ENCODE assay signal across 21 mouse cellular contexts in genomic region chr1:148690085-148690484, GRCm38 (mm10).
DNase-seq lines count a peak whose midpoint lies in the region; ATAC-seq and TF ChIP-seq lines count a peak whose summit lies in the region.
"Had no signal": no experiment of that assay in that cellular context is flagged by ENCODE, and none has a peak within 500 bp of the region (broad histone marks: within the 10 kb centered on the region; RNA-seq: fewer than 3 reads in every experiment).

No protein-coding gene starts in this region.

- 0 out of 2 replicates have a peak, but pooled peaks cover 2% of the 10 kb centered on the region for H3K4me1 ChIP-seq in forebrain, embryonic 12.5 days
- no peaks in the 10 kb centered on the region for H3K4me1 ChIP-seq in forebrain, embryonic 16.5 days (replicated peaks; ENCODE audit: control insufficient read depth, insufficient read depth, low read length)
- peaks cover 8% of the 10 kb centered on the region; the same call in 1 of the 2 replicates for H3K4me1 ChIP-seq in hindbrain, embryonic 13.5 days (replicated peaks)
- H3K4me1 ChIP-seq in midbrain, embryonic 16.5 days (ENCODE audit: control insufficient read depth, insufficient read depth, low read length), result peaks cover 5% of the 10 kb centered on the region; the same call in 1 of the 2 replicates
- H3K4me1 ChIP-seq in heart, embryonic 10.5 days, result no peaks in the 10 kb centered on the region
- H3K4me1 ChIP-seq: embryonic facial prominence, embryonic 13.5 days; liver, embryonic 15.5 days had no signal

- 36% methylated on average over 2 of the region's 2 CpGs for WGBS in forebrain, embryonic 12.5 days
- whole genome bisulfite sequencing in forebrain, embryonic 16.5 days, result 13% methylated on average over 2 of the region's 2 CpGs
- WGBS in hindbrain, embryonic 13.5 days, result 39% methylated on average over 2 of the region's 2 CpGs
- WGBS in midbrain, embryonic 16.5 days, result 22% methylated on average over 2 of the region's 2 CpGs
- WGBS in heart, embryonic 10.5 days, result 77% methylated on average over 2 of the region's 2 CpGs

- H3K27me3 ChIP-seq in forebrain, embryonic 12.5 days, result no peaks in the 10 kb centered on the region
- H3K27me3 ChIP-seq in forebrain, embryonic 16.5 days (replicated peaks; ENCODE audit: control insufficient read depth, insufficient read depth, low read length), result no peaks in the 10 kb centered on the region
- H3K27me3 ChIP-seq in hindbrain, embryonic 13.5 days, result no peaks in the 10 kb centered on the region
- no peaks in the 10 kb centered on the region for H3K27me3 ChIP-seq in midbrain, embryonic 16.5 days (ENCODE audit: control insufficient read depth, insufficient read depth, low read depth, low read length)
- H3K27me3 ChIP-seq in heart, embryonic 10.5 days (ENCODE audit: insufficient read depth, poor library complexity, severe bottlenecking), result no peaks in the 10 kb centered on the region
- H3K27me3 ChIP-seq: embryonic facial prominence, embryonic 13.5 days; liver, embryonic 15.5 days had no signal

- H3K36me3 ChIP-seq in forebrain, embryonic 12.5 days (replicated peaks), result no peaks in the 10 kb centered on the region
- H3K36me3 ChIP-seq in forebrain, embryonic 16.5 days (ENCODE audit: control insufficient read depth, insufficient read depth), result no peaks in the 10 kb centered on the region
- no peaks in the 10 kb centered on the region for H3K36me3 ChIP-seq in hindbrain, embryonic 13.5 days
- H3K36me3 ChIP-seq in midbrain, embryonic 16.5 days (ENCODE audit: control insufficient read depth, insufficient read depth, low read length), result no peaks in the 10 kb centered on the region
- H3K36me3 ChIP-seq in heart, embryonic 10.5 days, result no peaks in the 10 kb centered on the region
- H3K36me3 ChIP-seq: embryonic facial prominence, embryonic 13.5 days; liver, embryonic 15.5 days had no signal

- no peak for TF ChIP-seq CTCF in brain, embryonic 14.5 days (IDR thresholded peaks at IDR 0.05; ENCODE audit: borderline replicate concordance, extremely low read depth, insufficient read depth, insufficient read length)

- H3K9ac ChIP-seq in forebrain, embryonic 12.5 days, result no peak overlapping the region
- H3K9ac ChIP-seq in forebrain, embryonic 16.5 days (replicated peaks; ENCODE audit: low read depth, low read length), result no peak overlapping the region
- H3K9ac ChIP-seq in hindbrain, embryonic 13.5 days, result no peak overlapping the region
- no peak overlapping the region for H3K9ac ChIP-seq in midbrain, embryonic 16.5 days (ENCODE audit: low read depth, low read length)
- H3K9ac ChIP-seq: embryonic facial prominence, embryonic 13.5 days; liver, embryonic 15.5 days had no signal

- no peak overlapping the region for H3K4me3 ChIP-seq in forebrain, embryonic 12.5 days (replicated peaks)
- no peak overlapping the region for H3K4me3 ChIP-seq in forebrain, embryonic 16.5 days (replicated peaks; ENCODE audit: low read length)
- H3K4me3 ChIP-seq in hindbrain, embryonic 13.5 days, result no peak overlapping the region
- no peak overlapping the region for H3K4me3 ChIP-seq in midbrain, embryonic 16.5 days (ENCODE audit: low read depth, low read length)
- no peak overlapping the region for H3K4me3 ChIP-seq in heart, embryonic 10.5 days
- H3K4me3 ChIP-seq: embryonic facial prominence, embryonic 13.5 days; layer of hippocampus, adult 2 months; liver, embryonic 15.5 days had no signal

- H3K27ac ChIP-seq in forebrain, embryonic 12.5 days, result peak overlapping the region; percentile 56; the same call in 1 of the 2 replicates
- H3K27ac ChIP-seq in forebrain, embryonic 16.5 days (ENCODE audit: low read length), result no peak overlapping the region
- H3K27ac ChIP-seq in hindbrain, embryonic 13.5 days, result 0 out of 2 replicates have a peak overlapping the region, but pooled peaks have one; percentile 18
- no peak overlapping the region for H3K27ac ChIP-seq in midbrain, embryonic 16.5 days (ENCODE audit: low read length)
- no peak overlapping the region for H3K27ac ChIP-seq in heart, embryonic 10.5 days
- H3K27ac ChIP-seq: embryonic facial prominence, embryonic 13.5 days; kidney, postnatal 0 days; layer of hippocampus, adult 2 months; liver, embryonic 15.5 days; macrophage had no signal

- no peak for TF ChIP-seq POLR2A in brain, embryonic 14.5 days (IDR thresholded peaks at IDR 0.05; ENCODE audit: borderline replicate concordance, extremely low read depth, insufficient read depth, insufficient read length, poor library complexity, severe bottlenecking)

- peak; percentile 86 for ATAC-seq in forebrain, embryonic 12.5 days (ENCODE audit: low FRiP score)
- no peak for ATAC-seq in forebrain, embryonic 16.5 days
- ATAC-seq in hindbrain, embryonic 13.5 days (ENCODE audit: low FRiP score), result 0 out of 2 replicates have a peak, but pooled peaks have one; percentile 59
- ATAC-seq in midbrain, embryonic 16.5 days, result peak; percentile 70; the same call in 1 of the 2 replicates

- no peaks in the 10 kb centered on the region for H3K9me3 ChIP-seq in forebrain, embryonic 12.5 days
- H3K9me3 ChIP-seq in forebrain, embryonic 16.5 days (ENCODE audit: control insufficient read depth, low read length), result no peaks in the 10 kb centered on the region
- H3K9me3 ChIP-seq in hindbrain, embryonic 13.5 days, result no peaks in the 10 kb centered on the region
- no peaks in the 10 kb centered on the region for H3K9me3 ChIP-seq in midbrain, embryonic 16.5 days (replicated peaks; ENCODE audit: control insufficient read depth, low read length, poor library complexity, severe bottlenecking)
- H3K9me3 ChIP-seq in heart, embryonic 10.5 days, result no peaks in the 10 kb centered on the region
- H3K9me3 ChIP-seq: embryonic facial prominence, embryonic 13.5 days; liver, embryonic 15.5 days had no signal

- peak; percentile 88 for DNase-seq in brain, embryonic 14.5 days (ENCODE audit: low read depth)
- no peak for DNase-seq in kidney, postnatal 14 days
- DNase-seq in heart, embryonic 10.5 days (ENCODE audit: low spot score), result no peak
- DNase-seq in ovary, postnatal 10 days (ENCODE audit: low spot score), result no peak
- DNase-seq: B cell, adult 2 months; cerebellum, adult 9-11 months; gastrocnemius, postnatal 25 days; heart, postnatal 10 days; kidney, adult 18-20 months; layer of hippocampus, postnatal 36 days; right cerebral cortex, adult 18-20 months; thymus, postnatal 14 days had no signal

- H3K4me2 ChIP-seq in forebrain, embryonic 12.5 days, result no peak overlapping the region
- H3K4me2 ChIP-seq in forebrain, embryonic 16.5 days (ENCODE audit: low read length), result no peak overlapping the region
- no peak overlapping the region for H3K4me2 ChIP-seq in hindbrain, embryonic 13.5 days
- H3K4me2 ChIP-seq in midbrain, embryonic 16.5 days (ENCODE audit: low read length), result no peak overlapping the region
- H3K4me2 ChIP-seq: embryonic facial prominence, embryonic 13.5 days; liver, embryonic 15.5 days had no signal

Comparison
In these comparisons a context has a peak if more than half of its experiments do, and no peak if none do; other contexts are left out.
1. H3K27ac ChIP-seq: peak in forebrain, embryonic 12.5 days (single experiment) and hindbrain, embryonic 13.5 days (single experiment); none in forebrain, embryonic 16.5 days (single experiment), midbrain, embryonic 16.5 days (single experiment) and heart, embryonic 10.5 days (single experiment).